Mouse (Mus musculus): Measurements from ENCODE around the gene Dohh.

DNA sequence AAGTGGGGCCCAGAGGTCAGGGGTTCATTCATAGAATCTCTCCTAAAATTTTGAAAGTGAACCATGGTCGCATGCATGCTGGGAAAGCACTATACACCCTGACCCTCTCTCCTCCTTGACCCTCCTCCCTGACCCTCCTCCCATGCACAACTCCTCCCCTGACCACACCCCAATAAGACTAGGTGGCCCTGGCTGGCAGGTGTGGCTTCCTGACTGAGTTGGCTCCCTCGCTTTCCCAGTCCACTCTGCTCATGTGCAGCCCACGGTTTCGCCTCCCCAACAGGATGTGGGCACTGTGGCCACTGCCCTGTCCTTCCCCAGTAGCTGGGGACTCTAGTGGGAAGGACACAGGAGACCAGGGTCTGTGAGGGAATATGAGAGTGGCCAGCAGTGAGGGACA lies 26.1 kb downstream of the Dohh start:
- TF ChIP-seq CTCF (IDR thresholded peaks at IDR 0.05; ENCODE audit: low read depth), result no peak
- TF ChIP-seq EP300 (IDR thresholded peaks at IDR 0.05; ENCODE audit: low read depth), result no peak

Measured in liver, postnatal 0 days (tissue).